Mouse (Mus musculus) stomach, postnatal 0 days (tissue): ENCODE results near the gene Ccdc175.

ENCODE experiments used
- CTCF ChIP-seq: IDR thresholded peaks from 2 replicates; pipeline ENCODE4 v1.5.1; 2016; ENCODE audit warnings: antibody characterized with exemption, low read depth, mild to moderate bottlenecking, moderate library complexity
- EP300 ChIP-seq: optimal IDR thresholded peaks from 2 replicates; pipeline ENCODE3; 2016; ENCODE audit warnings: antibody characterized with exemption

GRCm38 (mm10) chr12:72197925-72198486 is 13.2 kb upstream of the Ccdc175 start:
- TF ChIP-seq EP300 (no peak), CTCF (no peak)
